27 mouse cellular contexts compared by ENCODE assay signal in genomic region chr16:28018311-28018710, GRCm38 (mm10).
A peak's percentile ranks its signal among the peaks of the same experiment; 100 is the strongest.
DNase-seq lines count a peak whose midpoint lies in the region; ATAC-seq and TF ChIP-seq lines count a peak whose summit lies in the region.
"Had no signal": no experiment of that assay in that cellular context is flagged by ENCODE, and none has a peak within 500 bp of the region (broad histone marks: within the 10 kb centered on the region; RNA-seq: fewer than 3 reads in every experiment).

No protein-coding gene starts in this region.

- DNase-seq in embryo, embryonic 10.5 days (ENCODE audit: low spot score) = peak; percentile 40
- DNase-seq in embryo, embryonic 11 days = no peak
- peak; percentile 2 for DNase-seq in liver, adult 2 months (ENCODE audit: extremely low read depth, low read depth, low spot score)
- DNase-seq in Muller cell, postnatal 12 days (ENCODE audit: inconsistent ontology term) = peak; percentile 97
- DNase-seq in mesoderm, embryonic 11.5 days (ENCODE audit: low read depth, low spot score) = peak; percentile 14
- no peak for DNase-seq in left cerebral cortex, postnatal 25 days (ENCODE audit: low spot score in 2 of 2)
- DNase-seq: adrenal gland, adult 8-10 months; adrenal gland, postnatal 25 days; B cell, adult 2 months; cerebellum, adult 11-12 months; cerebellum, adult 8-10 months; cerebellum, postnatal 10 days; cerebellum, postnatal 36 days; gastrocnemius, postnatal 25 days; heart, adult 18-20 months; heart, postnatal 10 days; heart, postnatal 36 days had no signal

- no peaks in the 10 kb centered on the region for H3K27me3 ChIP-seq in liver, adult 2 months (ENCODE audit: control insufficient read depth, insufficient read depth, low read length)
- H3K27me3 ChIP-seq in liver, embryonic 12.5 days (replicated peaks) = no peaks in the 10 kb centered on the region
- H3K27me3 ChIP-seq: CH12.LX; forebrain, embryonic 15.5 days; heart, embryonic 12.5 days; heart, embryonic 15.5 days; hindbrain, embryonic 13.5 days; intestine, embryonic 15.5 days had no signal

- no peak overlapping the region for H3K27ac ChIP-seq in liver, adult 2 months (replicated peaks; ENCODE audit: insufficient read depth, low read depth, low read length)
- H3K27ac ChIP-seq in liver, embryonic 12.5 days = no peak overlapping the region
- H3K27ac ChIP-seq: forebrain, embryonic 10.5 days; forebrain, embryonic 15.5 days; heart, embryonic 15.5 days; hindbrain, embryonic 10.5 days; hindbrain, embryonic 13.5 days; intestine, embryonic 15.5 days had no signal

- H3K4me1 ChIP-seq in liver, adult 2 months (ENCODE audit: control insufficient read depth, insufficient read depth, low read length) = no peaks in the 10 kb centered on the region
- H3K4me1 ChIP-seq in liver, embryonic 12.5 days = no peaks in the 10 kb centered on the region
- H3K4me1 ChIP-seq: forebrain, embryonic 15.5 days; heart, embryonic 12.5 days; heart, embryonic 15.5 days; hindbrain, embryonic 10.5 days; hindbrain, embryonic 13.5 days; intestine, embryonic 15.5 days had no signal

- H3K4me2 ChIP-seq in liver, embryonic 12.5 days = no peak overlapping the region
- H3K4me2 ChIP-seq: forebrain, embryonic 15.5 days; heart, embryonic 12.5 days; heart, embryonic 15.5 days; hindbrain, embryonic 13.5 days; intestine, embryonic 15.5 days had no signal

- TF ChIP-seq CTCF in liver, adult 2 months (IDR thresholded peaks at IDR 0.05; ENCODE audit: low read depth, low read length) = no peak

- intact Hi-C loops in left cerebral cortex, postnatal 25 days (cut with DNase I) = no loop called here

- ATAC-seq in liver, embryonic 12.5 days = no peak
- ATAC-seq: forebrain, embryonic 15.5 days; hindbrain, embryonic 16.5 days; intestine, embryonic 15.5 days had no signal

- no peak for TF ChIP-seq POLR2A in liver, adult 2 months (IDR thresholded peaks at IDR 0.05; ENCODE audit: extremely low read depth, insufficient read depth, low read length)

- H3K4me3 ChIP-seq in liver, adult 2 months (ENCODE audit: insufficient read depth, low read depth, low read length) = no peak overlapping the region
- no peak overlapping the region for H3K4me3 ChIP-seq in liver, embryonic 12.5 days
- H3K4me3 ChIP-seq: forebrain, embryonic 10.5 days; forebrain, embryonic 15.5 days; heart, embryonic 12.5 days; heart, embryonic 15.5 days; hindbrain, embryonic 10.5 days; hindbrain, embryonic 13.5 days; intestine, embryonic 15.5 days had no signal

- no peaks in the 10 kb centered on the region for H3K9me3 ChIP-seq in liver, embryonic 12.5 days (replicated peaks)
- H3K9me3 ChIP-seq: forebrain, embryonic 10.5 days; forebrain, embryonic 15.5 days; heart, embryonic 12.5 days; heart, embryonic 15.5 days; hindbrain, embryonic 10.5 days; hindbrain, embryonic 13.5 days; intestine, embryonic 15.5 days had no signal

- H3K36me3 ChIP-seq in liver, adult 2 months (ENCODE audit: control insufficient read depth, insufficient read depth, low read length) = no peaks in the 10 kb centered on the region
- no peaks in the 10 kb centered on the region for H3K36me3 ChIP-seq in liver, embryonic 12.5 days
- H3K36me3 ChIP-seq: forebrain, embryonic 10.5 days; forebrain, embryonic 15.5 days; heart, embryonic 12.5 days; heart, embryonic 15.5 days; hindbrain, embryonic 10.5 days; hindbrain, embryonic 13.5 days; intestine, embryonic 15.5 days had no signal

- H3K79me2 ChIP-seq in liver, adult 2 months (ENCODE audit: control insufficient read depth, insufficient read depth, low read length) = no peaks in the 10 kb centered on the region

- no peak overlapping the region for H3K9ac ChIP-seq in liver, adult 2 months (ENCODE audit: low read depth, low read length)
- no peak overlapping the region for H3K9ac ChIP-seq in liver, embryonic 12.5 days
- H3K9ac ChIP-seq: forebrain, embryonic 15.5 days; heart, embryonic 12.5 days; heart, embryonic 15.5 days; hindbrain, embryonic 13.5 days; intestine, embryonic 15.5 days had no signal

Comparison
In these comparisons a context has a peak if more than half of its experiments do, and no peak if none do; other contexts are left out.
1. DNase-seq: peak in embryo, embryonic 10.5 days (single experiment), liver, adult 2 months (single experiment), Muller cell, postnatal 12 days (single experiment) and mesoderm, embryonic 11.5 days (single experiment); none in embryo, embryonic 11 days (single experiment) and left cerebral cortex, postnatal 25 days (0 of 2).